Mouse (Mus musculus) thymus, postnatal 4 days (tissue): ENCODE measurements around the gene Snrpa1.
"Not testable (repeated sequence)": the region's sequence is repeated elsewhere in the genome, so short reads cannot be mapped to it uniquely, and the experiment has no call there.

Experiments used
- DNase-seq: peaks from one replicate; pipeline ENCODE4 v3.0.0; 2021

Snrpa1 gene

GRCm38 (mm10) chr7:66058703-66059102 lies at the start of gene Snrpa1:
Snrpa1 (plus strand) TSS chr7:66059003.
- DNase-seq = no peak

GRCm38 (mm10) chr7:66010518-66010917 lies 48.3 kb upstream of the Snrpa1 start:
- no peak for DNase-seq

GRCm38 (mm10) chr7:66027747-66028146 lies 31.1 kb upstream of the Snrpa1 start:
- no peak for DNase-seq

GRCm38 (mm10) chr7:66028766-66029512 lies 29.9 kb upstream of the Snrpa1 start:
- no peak for DNase-seq

GRCm38 (mm10) chr7:66036809-66037208 lies 22.0 kb upstream of the Snrpa1 start:
- no peak for DNase-seq

- DNase-seq = no peak
Measured at GRCm38 (mm10) chr7:66038261-66038660, 20.5 kb upstream of the Snrpa1 start.

- DNase-seq = no peak
Measured at GRCm38 (mm10) chr7:66038730-66039129, 20.1 kb upstream of the Snrpa1 start.

GRCm38 (mm10) chr7:66040026-66040814 lies 18.6 kb upstream of the Snrpa1 start:
- DNase-seq = no peak

- DNase-seq = peak; percentile 35
Measured at GRCm38 (mm10) chr7:66043552-66044459, 15.0 kb upstream of the Snrpa1 start, which contains the start of gene Gm45213. Gm45213 (plus strand) TSS chr7:66043602.

- DNase-seq = no peak
Measured at GRCm38 (mm10) chr7:66044617-66045016, 14.2 kb upstream of the Snrpa1 start.

GRCm38 (mm10) chr7:66046921-66047918 lies 11.6 kb upstream of the Snrpa1 start:
- no peak for DNase-seq

GRCm38 (mm10) chr7:66047975-66048374 lies 10.8 kb upstream of the Snrpa1 start:
- no peak for DNase-seq

GRCm38 (mm10) chr7:66048446-66049230 lies 10.2 kb upstream of the Snrpa1 start:
- no peak for DNase-seq

- DNase-seq = no peak
Measured at GRCm38 (mm10) chr7:66053946-66054483, 4.8 kb upstream of the Snrpa1 start.

- DNase-seq = not testable (repeated sequence)
Measured at GRCm38 (mm10) chr7:66055356-66055755, 3.4 kb upstream of the Snrpa1 start.

GRCm38 (mm10) chr7:66060066-66060956 lies 1.5 kb downstream of the Snrpa1 start:
- peak; percentile 93 for DNase-seq

- no peak for DNase-seq
Measured at GRCm38 (mm10) chr7:66061057-66061456, 2.3 kb downstream of the Snrpa1 start.

- no peak for DNase-seq
Measured at GRCm38 (mm10) chr7:66076411-66076810, 17.6 kb downstream of the Snrpa1 start.
